In genomic region chrX:101993841-101994571, GRCm38 (mm10) we compare ENCODE assay signal across 9 mouse cellular contexts.
DNase-seq lines count a peak whose midpoint lies in the region; ATAC-seq and TF ChIP-seq lines count a peak whose summit lies in the region.
"Had no signal": no experiment of that assay in that cellular context is flagged by ENCODE, and none has a peak within 500 bp of the region (broad histone marks: within the 10 kb centered on the region; RNA-seq: fewer than 3 reads in every experiment).

No protein-coding gene starts in this region.

- TF ChIP-seq EP300 in heart, postnatal 0 days (IDR thresholded peaks at IDR 0.05; ENCODE audit: low read depth) = no peak

- no peak overlapping the region for H3K4me3 ChIP-seq in lung, adult 2 months (replicated peaks; ENCODE audit: extremely low read depth, low read depth, low read length)
- no peak overlapping the region for H3K4me3 ChIP-seq in forebrain, embryonic 12.5 days (replicated peaks)
- H3K4me3 ChIP-seq in heart, postnatal 0 days (ENCODE audit: low read depth, low read length) = no peak overlapping the region
- H3K4me3 ChIP-seq in stomach, embryonic 14.5 days (ENCODE audit: low read depth, low read length) = no peak overlapping the region

- peak; percentile 18 to 39 for DNase-seq in lung, adult 18-20 months
- DNase-seq in lung, adult 2 months = no peak
- DNase-seq in heart, postnatal 0 days (ENCODE audit: low spot score) = peak; percentile 36
- peak; percentile 80 for DNase-seq in layer of hippocampus, adult 9-11 months
- DNase-seq in lung, postnatal 4 days = peak; percentile 22 to 69
- no peak for DNase-seq in adrenal gland, adult 18-20 months (ENCODE audit: low spot score in 2 of 2)

- no peaks in the 10 kb centered on the region for H3K9me3 ChIP-seq in forebrain, embryonic 12.5 days
- H3K9me3 ChIP-seq in heart, postnatal 0 days (replicated peaks; ENCODE audit: control insufficient read depth, low read length) = no peaks in the 10 kb centered on the region
- H3K9me3 ChIP-seq in stomach, embryonic 14.5 days (ENCODE audit: control insufficient read depth, low read depth, low read length) = no peaks in the 10 kb centered on the region
- H3K9me3 ChIP-seq: G1E had no signal

- H3K4me2 ChIP-seq in forebrain, embryonic 12.5 days = 0 out of 2 replicates have a peak overlapping the region, but pooled peaks have one; percentile 15
- H3K4me2 ChIP-seq in heart, postnatal 0 days (ENCODE audit: low read depth, low read length) = no peak overlapping the region
- no peak overlapping the region for H3K4me2 ChIP-seq in stomach, embryonic 14.5 days (replicated peaks; ENCODE audit: low read depth, low read length)

- 39% methylated on average over 12 of the region's 12 CpGs for WGBS in lung, adult 2 months
- WGBS in forebrain, embryonic 12.5 days = 35% methylated on average over 12 of the region's 12 CpGs
- 33% methylated on average over 12 of the region's 12 CpGs for WGBS in heart, postnatal 0 days
- WGBS in stomach, embryonic 14.5 days = 32% methylated on average over 12 of the region's 12 CpGs

- peaks cover 49% of the 10 kb centered on the region for H3K27me3 ChIP-seq in forebrain, embryonic 12.5 days
- no peaks in the 10 kb centered on the region for H3K27me3 ChIP-seq in heart, postnatal 0 days (ENCODE audit: control insufficient read depth, insufficient read depth, low read length)
- H3K27me3 ChIP-seq in stomach, embryonic 14.5 days (ENCODE audit: control insufficient read depth, insufficient read depth, low read length) = no peaks in the 10 kb centered on the region

- ATAC-seq in forebrain, embryonic 12.5 days (ENCODE audit: low FRiP score) = peak; percentile 84
- peak; percentile 70 for ATAC-seq in heart, postnatal 0 days (ENCODE audit: insufficient read depth, low read depth)
- peak; percentile 23; the same call in 1 of the 2 replicates for ATAC-seq in stomach, embryonic 14.5 days (ENCODE audit: insufficient number of reproducible peaks, insufficient read depth, low FRiP score, low read depth)

- no peak for TF ChIP-seq POLR2A in lung, adult 2 months (IDR thresholded peaks at IDR 0.05; ENCODE audit: borderline replicate concordance, extremely low read depth, low read depth, low read length)

- peak overlapping the region; percentile 75 for H3K27ac ChIP-seq in forebrain, embryonic 12.5 days
- peak overlapping the region; percentile 64 for H3K27ac ChIP-seq in heart, postnatal 0 days (ENCODE audit: low read depth)
- H3K27ac ChIP-seq in stomach, embryonic 14.5 days (ENCODE audit: low read length) = peak overlapping the region; percentile 56

- no peaks in the 10 kb centered on the region for H3K36me3 ChIP-seq in forebrain, embryonic 12.5 days (replicated peaks)
- no peaks in the 10 kb centered on the region for H3K36me3 ChIP-seq in heart, postnatal 0 days (replicated peaks; ENCODE audit: control insufficient read depth, insufficient read depth, low read length)
- no peaks in the 10 kb centered on the region for H3K36me3 ChIP-seq in stomach, embryonic 14.5 days (ENCODE audit: control insufficient read depth, insufficient read depth, low read length)
- H3K36me3 ChIP-seq: G1E had no signal

- H3K4me1 ChIP-seq in lung, adult 2 months (ENCODE audit: control insufficient read depth, insufficient read depth, low read length) = peaks cover 4% of the 10 kb centered on the region; the same call in 1 of the 2 replicates
- peaks cover 13% of the 10 kb centered on the region for H3K4me1 ChIP-seq in forebrain, embryonic 12.5 days
- H3K4me1 ChIP-seq in heart, postnatal 0 days (ENCODE audit: control insufficient read depth, insufficient read depth) = no peaks in the 10 kb centered on the region
- 0 out of 2 replicates have a peak, but pooled peaks cover 4% of the 10 kb centered on the region for H3K4me1 ChIP-seq in stomach, embryonic 14.5 days (ENCODE audit: control insufficient read depth, insufficient read depth, low read length)

- TF ChIP-seq CTCF in lung, adult 2 months (IDR thresholded peaks at IDR 0.05; ENCODE audit: insufficient read depth, low read length) = no peak
- TF ChIP-seq CTCF in heart, postnatal 0 days (IDR thresholded peaks at IDR 0.05; ENCODE audit: low read depth) = no peak

- H3K9ac ChIP-seq in forebrain, embryonic 12.5 days = no peak overlapping the region
- H3K9ac ChIP-seq in heart, postnatal 0 days (replicated peaks; ENCODE audit: low read depth, low read length) = no peak overlapping the region
- H3K9ac ChIP-seq in stomach, embryonic 14.5 days (replicated peaks; ENCODE audit: low read depth, low read length) = no peak overlapping the region

Comparison
In these comparisons a context has a peak if more than half of its experiments do, and no peak if none do; other contexts are left out.
1. DNase-seq: peak in lung, adult 18-20 months (2 of 2), heart, postnatal 0 days (single experiment), layer of hippocampus, adult 9-11 months (single experiment) and lung, postnatal 4 days (2 of 2); none in lung, adult 2 months (single experiment) and adrenal gland, adult 18-20 months (0 of 2).
2. ATAC-seq: peak in every context shown above with its lines; median percentile 84 in forebrain, embryonic 12.5 days; 70 in heart, postnatal 0 days; 23 in stomach, embryonic 14.5 days.
3. Peak in every context shown above with its lines, with median percentiles within 50 percentile points of each other: H3K27ac ChIP-seq.